Mouse (Mus musculus): ENCODE results near the gene Hist1h2bb. TPM values are rescaled to one million over a fixed set of nuclear protein-coding genes. Genes with fewer than 3 reads are reported as not detected.

Hist1h2bb gene
- total RNA-seq, 2 experiments from 2014 or later = 1.1 to 2.3 TPM

GRCm38 (mm10) chr13:23753314-23754078, 7.0 kb downstream of the Hist1h2bb start:
- no peak for DNase-seq
- no peak for TF ChIP-seq CTCF (IDR thresholded peaks at IDR 0.05)
- intact Hi-C loops (cut with DNase I) = loop anchor here (10.0 kb wide), 1 partner anchor 389 kb away; the partner anchor contains the start of gene Zfp322a
- Histone ChIP-seq H3K27ac (no peak overlapping the region), H3K4me3 (no peak overlapping the region)

DNA sequence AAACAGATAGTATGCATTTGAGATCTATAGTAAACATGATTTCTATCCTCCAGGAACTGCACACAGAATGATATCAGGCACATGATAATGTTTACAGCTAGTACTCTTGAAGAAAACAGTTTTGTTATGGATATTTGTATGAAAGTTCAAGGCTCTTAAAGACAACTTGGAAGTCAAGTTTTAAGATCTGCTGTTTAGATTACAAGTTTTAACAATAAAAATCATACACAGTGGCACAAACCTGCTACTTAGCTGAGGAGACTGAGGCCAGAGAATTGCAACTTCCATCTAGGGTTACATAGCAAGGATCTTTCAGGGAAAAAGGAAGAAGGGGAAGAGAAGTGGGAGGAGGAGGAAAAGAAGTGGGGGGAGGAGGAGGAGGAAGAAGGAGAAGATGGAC, 8.5 kb downstream of the Hist1h2bb start:
- TF ChIP-seq CTCF (IDR thresholded peaks at IDR 0.05) = no peak
- intact Hi-C loops (cut with DNase I) = loop anchor here (10.0 kb wide), 1 partner anchor 390 kb away; the partner anchor contains the start of gene Zfp322a
- DNase-seq = no peak
- Histone ChIP-seq H3K27ac (no peak overlapping the region), H3K4me3 (no peak overlapping the region)

GRCm38 (mm10) chr13:23756790-23757189, 10.3 kb downstream of the Hist1h2bb start, which contains the start of gene Hist1h4b:
Hist1h4b (plus strand) TSS chr13:23757013.
- intact Hi-C loops (cut with DNase I) = loop anchor here (10.0 kb wide), 1 partner anchor 392 kb away; the partner anchor contains the start of gene Zfp322a
- Histone ChIP-seq H3K27ac (peak within 1 kb of the TSS; percentile 48; the same call in 1 of the 2 replicates), H3K4me3 (peak within 1 kb of the TSS; percentile 63)
- DNase-seq = peak; percentile 68
- no peak for TF ChIP-seq CTCF (IDR thresholded peaks at IDR 0.05)

DNA sequence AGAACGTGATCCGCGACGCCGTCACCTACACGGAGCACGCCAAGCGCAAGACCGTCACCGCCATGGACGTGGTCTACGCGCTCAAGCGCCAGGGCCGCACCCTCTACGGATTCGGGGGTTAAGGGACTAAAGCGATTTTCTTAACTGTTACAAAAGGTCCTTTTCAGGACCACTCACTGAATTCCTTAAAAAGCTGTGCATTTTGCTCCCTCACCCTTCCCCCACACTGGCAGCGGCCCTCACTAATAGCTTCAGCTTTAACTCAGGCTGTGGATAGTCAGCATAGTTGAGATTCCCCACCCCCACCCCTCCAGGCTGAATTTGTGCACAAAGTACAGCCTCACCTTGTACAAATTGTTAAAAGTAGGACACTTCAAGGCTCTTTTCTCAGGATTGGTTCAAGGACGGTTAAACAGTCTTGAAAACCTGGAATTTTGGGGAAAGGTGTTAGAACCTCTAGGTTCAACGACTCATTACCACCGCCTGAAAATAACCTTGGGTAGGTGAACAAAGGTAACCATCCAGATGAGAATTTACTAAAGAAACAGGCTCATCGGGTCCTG, 10.8 kb downstream of the Hist1h2bb start:
- no peak for DNase-seq
- intact Hi-C loops (cut with DNase I) = loop anchor here (10.0 kb wide), 1 partner anchor 392 kb away; the partner anchor contains the start of gene Zfp322a
- Histone ChIP-seq H3K27ac (no peak overlapping the region), H3K4me3 (peak overlapping the region; percentile 63)
- no peak for TF ChIP-seq CTCF (IDR thresholded peaks at IDR 0.05)

GRCm38 (mm10) chr13:23757921-23758320, 11.4 kb downstream of the Hist1h2bb start:
- intact Hi-C loops (cut with DNase I) = loop anchor here (10.0 kb wide), 1 partner anchor 393 kb away; the partner anchor contains the start of gene Zfp322a
- DNase-seq = no peak
- Histone ChIP-seq H3K4me3 (no peak overlapping the region), H3K27ac (no peak overlapping the region)
- no peak for TF ChIP-seq CTCF (IDR thresholded peaks at IDR 0.05)

- no peak overlapping the region for H3K27ac ChIP-seq
- intact Hi-C loops (cut with DNase I) = loop anchor here (10.0 kb wide), 1 partner anchor 395 kb away; the partner anchor contains the start of gene Zfp322a
Observed at GRCm38 (mm10) chr13:23759251-23759771, 12.8 kb downstream of the Hist1h2bb start.

DNA sequence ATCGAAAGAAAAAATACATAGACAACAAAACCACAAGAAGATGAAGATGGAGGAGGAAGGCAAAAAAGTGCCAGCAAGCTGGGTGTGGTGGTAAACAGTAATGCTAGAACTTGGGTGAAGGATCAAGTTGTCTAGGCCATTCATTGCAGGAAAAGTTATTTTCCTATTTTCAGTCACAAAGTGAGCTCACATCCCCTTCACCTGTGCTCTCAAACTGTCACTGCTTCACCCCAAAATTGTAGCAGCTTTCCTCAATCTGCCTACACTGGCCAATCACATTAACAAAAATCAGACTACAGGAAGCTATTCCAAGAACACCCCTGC, 13.3 kb downstream of the Hist1h2bb start:
- no peak overlapping the region for H3K4me3 ChIP-seq
- intact Hi-C loops (cut with DNase I) = loop anchor here (5.0 to 10.0 kb wide), 3 partner anchors 138 to 395 kb away; partner anchors contain the start of genes Hist1h1e, Hist1h2be, Hist1h4d and Zfp322a

More at GRCm38 (mm10) chr13:23759251-23759771, 12.8 kb downstream of the Hist1h2bb start:
- H3K4me3 ChIP-seq = no peak overlapping the region
- no peak for DNase-seq
- no peak for TF ChIP-seq CTCF (IDR thresholded peaks at IDR 0.05)

DNA sequence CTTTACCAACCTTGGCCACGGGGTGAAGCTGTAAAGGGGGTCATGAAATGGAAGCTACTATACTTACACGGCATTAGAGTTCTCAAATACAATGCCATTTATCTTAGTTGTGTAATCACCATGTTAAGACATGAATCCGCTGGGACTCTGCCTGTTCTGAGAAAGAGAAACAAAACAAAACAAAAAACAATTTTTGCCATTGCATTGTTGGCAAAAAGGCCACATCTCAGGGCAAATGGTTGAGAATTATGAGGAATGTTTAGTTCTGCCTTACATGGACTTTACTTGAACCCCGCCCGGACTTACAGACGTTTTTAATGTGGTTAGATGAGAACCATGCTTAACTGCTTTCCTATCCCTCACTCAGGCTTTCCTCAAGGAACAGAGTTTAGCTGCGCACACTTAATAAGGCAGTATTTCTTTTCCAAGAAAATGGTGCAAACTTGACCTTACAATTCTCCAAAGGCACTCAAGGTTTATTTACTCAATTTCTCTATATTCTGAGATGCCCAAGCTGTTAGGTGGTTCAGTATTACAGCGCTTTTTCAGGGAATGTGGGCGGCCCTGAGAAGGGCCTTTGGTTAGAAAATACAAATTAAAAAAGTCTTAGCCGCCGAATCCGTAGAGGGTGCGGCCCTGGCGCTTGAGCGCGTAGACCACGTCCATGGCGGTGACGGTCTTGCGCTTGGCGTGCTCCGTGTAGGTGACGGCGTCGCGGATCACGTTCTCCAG, 13.9 kb downstream of the Hist1h2bb start:
- peak overlapping the region; percentile 88 for H3K4me3 ChIP-seq
- intact Hi-C loops (cut with DNase I) = loop anchor here (5.0 kb wide), 2 partner anchors 138 to 178 kb away; partner anchors contain the start of genes Hist1h1e, Hist1h2be and Hist1h4d
- DNase-seq = no peak
- no peak for TF ChIP-seq CTCF (IDR thresholded peaks at IDR 0.05)
- H3K27ac ChIP-seq = peak overlapping the region; percentile 88

More for the DNA sequence above, 13.3 kb downstream of the Hist1h2bb start:
- TF ChIP-seq CTCF (IDR thresholded peaks at IDR 0.05) = no peak
- DNase-seq = no peak
- no peak overlapping the region for H3K27ac ChIP-seq

DNA sequence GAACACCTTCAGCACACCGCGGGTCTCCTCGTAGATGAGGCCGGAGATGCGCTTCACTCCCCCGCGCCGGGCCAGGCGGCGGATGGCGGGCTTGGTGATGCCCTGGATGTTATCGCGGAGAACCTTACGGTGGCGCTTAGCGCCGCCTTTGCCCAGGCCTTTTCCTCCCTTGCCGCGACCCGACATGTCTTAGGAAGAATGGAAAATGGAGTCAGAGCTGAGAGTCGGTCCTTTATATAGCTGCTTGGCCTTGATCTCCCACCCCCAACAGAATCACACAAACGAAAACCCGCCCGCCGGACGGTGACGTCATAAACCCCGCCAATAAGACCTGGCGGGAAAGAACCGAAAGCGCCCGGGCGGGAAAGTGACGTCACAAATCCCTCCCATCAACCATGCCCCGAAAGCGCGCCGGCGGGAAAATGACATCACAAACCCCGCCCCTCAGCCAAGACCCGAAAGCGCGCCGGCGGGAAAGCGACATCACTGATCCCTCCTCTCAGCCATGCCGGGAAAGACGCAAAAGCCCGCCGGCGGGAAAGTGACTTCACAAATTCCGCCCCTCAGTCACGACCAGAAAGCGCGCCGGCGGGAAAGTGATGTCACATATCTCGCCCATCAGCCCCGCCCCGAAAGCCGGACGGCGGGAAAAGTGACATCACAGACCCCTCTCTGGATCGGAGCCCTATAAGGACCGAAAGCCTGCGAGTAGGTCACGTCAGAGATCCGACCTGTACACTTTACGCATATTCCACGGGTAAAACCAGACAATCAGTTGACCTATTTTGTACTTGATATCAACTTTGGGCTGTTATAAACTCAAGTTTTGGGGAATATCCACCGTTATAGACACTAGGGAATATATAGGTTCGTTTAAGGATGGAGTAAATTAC, 14.7 kb downstream of the Hist1h2bb start, which contains the start of gene Hist1h4a:
Gene Hist1h4a (minus strand): TSS at position 259 of the 893 bp plus-strand sequence.
- intact Hi-C loops (cut with DNase I) = loop anchor here (5.0 kb wide), 2 partner anchors 139 to 179 kb away; partner anchors contain the start of genes Hist1h1e, Hist1h2be and Hist1h4d
- no peak for TF ChIP-seq CTCF (IDR thresholded peaks at IDR 0.05)
- Histone ChIP-seq H3K27ac (peak within 1 kb of the TSS; percentile 88), H3K4me3 (peak within 1 kb of the TSS; percentile 88)
- peak; percentile 96 for DNase-seq

DNA sequence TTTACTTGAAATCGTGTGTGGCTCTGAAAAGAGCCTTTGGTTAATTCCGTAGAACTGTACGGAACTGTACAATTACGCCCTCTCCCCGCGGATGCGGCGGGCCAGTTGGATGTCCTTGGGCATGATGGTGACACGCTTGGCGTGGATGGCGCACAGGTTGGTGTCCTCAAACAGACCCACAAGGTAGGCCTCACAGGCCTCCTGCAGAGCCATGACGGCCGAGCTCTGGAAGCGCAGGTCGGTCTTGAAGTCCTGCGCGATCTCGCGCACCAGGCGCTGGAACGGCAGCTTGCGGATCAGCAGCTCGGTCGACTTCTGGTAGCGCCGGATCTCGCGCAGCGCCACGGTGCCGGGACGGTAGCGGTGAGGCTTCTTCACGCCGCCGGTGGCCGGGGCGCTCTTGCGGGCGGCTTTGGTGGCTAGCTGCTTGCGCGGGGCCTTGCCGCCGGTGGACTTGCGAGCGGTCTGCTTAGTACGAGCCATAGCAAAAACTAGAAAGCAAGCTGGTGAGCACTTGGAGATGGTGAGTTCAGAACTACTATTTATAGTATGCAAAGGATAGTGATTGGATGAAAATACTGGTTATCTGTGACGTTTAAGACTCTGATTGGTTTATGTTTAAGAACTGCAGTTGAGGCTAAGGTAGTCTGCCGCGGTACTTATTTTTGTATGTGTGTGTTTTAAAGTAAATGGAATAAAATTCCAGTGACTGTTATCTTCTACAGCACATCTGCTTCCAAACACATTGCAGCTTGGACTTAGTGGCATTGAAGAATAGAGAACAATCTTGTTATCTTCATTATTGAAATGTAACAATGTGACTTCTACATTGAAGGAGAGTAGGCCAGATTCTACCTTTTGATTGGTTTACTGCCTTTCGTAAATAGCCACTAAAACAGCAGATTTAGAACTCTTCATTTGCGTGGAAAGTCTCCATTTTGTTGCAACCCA, 15.6 kb downstream of the Hist1h2bb start, which contains the start of gene Hist1h3a:
Gene Hist1h3a (minus strand): TSS at position 516 of the 951 bp plus-strand sequence.
- intact Hi-C loops (cut with DNase I) = loop anchor here (5.0 kb wide), 2 partner anchors 140 to 180 kb away; partner anchors contain the start of genes Hist1h1e, Hist1h2be and Hist1h4d
- DNase-seq = peak; percentile 47
- Histone ChIP-seq H3K27ac (peak within 1 kb of the TSS; percentile 88), H3K4me3 (peak within 1 kb of the TSS; percentile 88)
